In genomic region chr9:74110461-74110816, GRCm38 (mm10) we compare ENCODE assay signal across 10 mouse cellular contexts. TPM values are rescaled to one million over a fixed set of nuclear protein-coding genes. Genes with fewer than 3 reads are reported as not detected.
DNase-seq lines count a peak whose midpoint lies in the region; ATAC-seq and TF ChIP-seq lines count a peak whose summit lies in the region.
"Had no signal": no experiment of that assay in that cellular context is flagged by ENCODE, and none has a peak within 500 bp of the region (broad histone marks: within the 10 kb centered on the region; RNA-seq: fewer than 3 reads in every experiment).

No protein-coding gene starts in this region.

- no peaks in the 10 kb centered on the region for H3K9me3 ChIP-seq in heart, embryonic 16.5 days (replicated peaks; ENCODE audit: control insufficient read depth, low read length)
- no peaks in the 10 kb centered on the region for H3K9me3 ChIP-seq in intestine, embryonic 14.5 days (ENCODE audit: control insufficient read depth, low read length)
- no peaks in the 10 kb centered on the region for H3K9me3 ChIP-seq in midbrain, postnatal 0 days (ENCODE audit: low read length)

- no peak for TF ChIP-seq CTCF in midbrain, postnatal 0 days (IDR thresholded peaks at IDR 0.05)

- no peak overlapping the region for H3K27ac ChIP-seq in heart, embryonic 16.5 days (ENCODE audit: low read length)
- H3K27ac ChIP-seq in intestine, embryonic 14.5 days (ENCODE audit: low read depth), result no peak overlapping the region
- H3K27ac ChIP-seq in midbrain, postnatal 0 days (ENCODE audit: low read depth, low read length), result no peak overlapping the region
- H3K27ac ChIP-seq: layer of hippocampus, adult 2 months had no signal

- H3K9ac ChIP-seq in heart, embryonic 16.5 days (ENCODE audit: low read length), result peak overlapping the region; percentile 41
- peak overlapping the region; percentile 25; the same call in 1 of the 2 replicates for H3K9ac ChIP-seq in intestine, embryonic 14.5 days (ENCODE audit: low read length)
- H3K9ac ChIP-seq in midbrain, postnatal 0 days (replicated peaks; ENCODE audit: low read length, poor library complexity, severe bottlenecking), result no peak overlapping the region

- WGBS in heart, embryonic 16.5 days, result 1% methylated on average over 7 of the region's 7 CpGs
- WGBS in intestine, embryonic 14.5 days, result 1% methylated on average over 7 of the region's 7 CpGs
- 5% methylated on average over 7 of the region's 7 CpGs for WGBS in midbrain, postnatal 0 days

- peak overlapping the region; percentile 48 for H3K4me3 ChIP-seq in heart, embryonic 16.5 days (ENCODE audit: low read length)
- H3K4me3 ChIP-seq in intestine, embryonic 14.5 days (ENCODE audit: low read depth, low read length), result peak overlapping the region; percentile 28
- H3K4me3 ChIP-seq in midbrain, postnatal 0 days (ENCODE audit: low read depth, low read length), result no peak overlapping the region
- H3K4me3 ChIP-seq: layer of hippocampus, adult 2 months had no signal

- H3K36me3 ChIP-seq in heart, embryonic 16.5 days (ENCODE audit: control insufficient read depth, insufficient read depth), result no peaks in the 10 kb centered on the region
- H3K36me3 ChIP-seq in intestine, embryonic 14.5 days (ENCODE audit: control insufficient read depth, insufficient read depth, low read length), result no peaks in the 10 kb centered on the region
- no peaks in the 10 kb centered on the region for H3K36me3 ChIP-seq in midbrain, postnatal 0 days (ENCODE audit: insufficient read depth, low read length)

- peaks cover 3% of the 10 kb centered on the region; the same call in 1 of the 2 replicates for H3K4me1 ChIP-seq in heart, embryonic 16.5 days (ENCODE audit: control insufficient read depth, insufficient read depth, low read length)
- H3K4me1 ChIP-seq in intestine, embryonic 14.5 days (replicated peaks; ENCODE audit: control insufficient read depth, insufficient read depth, low read length), result 0 out of 2 replicates have a peak, but pooled peaks cover 4% of the 10 kb centered on the region
- H3K4me1 ChIP-seq in midbrain, postnatal 0 days (ENCODE audit: insufficient read depth, low read length), result no peaks in the 10 kb centered on the region

- H3K4me2 ChIP-seq in heart, embryonic 16.5 days (ENCODE audit: low read depth, low read length), result peak overlapping the region; percentile 67
- peak overlapping the region; percentile 61 for H3K4me2 ChIP-seq in intestine, embryonic 14.5 days (ENCODE audit: low read length)
- H3K4me2 ChIP-seq in midbrain, postnatal 0 days (ENCODE audit: low read depth, low read length, poor library complexity, severe bottlenecking), result peak overlapping the region; percentile 36

- no peak for ATAC-seq in heart, embryonic 16.5 days (replicated peaks; ENCODE audit: extremely low read depth, insufficient read depth, low FRiP score)
- ATAC-seq in intestine, embryonic 14.5 days (replicated peaks; ENCODE audit: low FRiP score, low TSS enrichment, low read depth), result 0 out of 2 replicates have a peak, but pooled peaks have one; percentile 27
- ATAC-seq in midbrain, postnatal 0 days (ENCODE audit: low FRiP score), result no peak
- ATAC-seq in granulocyte monocyte progenitor cell, adult 5-6 weeks (replicated peaks; ENCODE audit: poor library complexity, severe bottlenecking), result no peak

- H3K27me3 ChIP-seq in heart, embryonic 16.5 days (ENCODE audit: control insufficient read depth, insufficient read depth, low read length), result peaks cover 3% of the 10 kb centered on the region; the same call in 1 of the 2 replicates
- H3K27me3 ChIP-seq in intestine, embryonic 14.5 days (replicated peaks; ENCODE audit: control insufficient read depth, insufficient read depth, low read length), result no peaks in the 10 kb centered on the region
- H3K27me3 ChIP-seq in midbrain, postnatal 0 days (ENCODE audit: insufficient read depth, low read length), result peaks cover 4% of the 10 kb centered on the region; the same call in 1 of the 2 replicates

- DNase-seq in heart, adult 11 months, result no peak
- peak; percentile 10 for DNase-seq in embryo, embryonic 9.5 days (ENCODE audit: extremely low spot score)
- DNase-seq in intestine, embryonic 14.5 days (ENCODE audit: low spot score), result peak; percentile 62
- no peak for DNase-seq in midbrain, postnatal 0 days (ENCODE audit: low spot score)
- no peak for DNase-seq in ovary, adult 18-20 months (ENCODE audit: low spot score)
- no peak for DNase-seq in urinary bladder, postnatal 4 days (ENCODE audit: low spot score in 2 of 2)
- DNase-seq: right cerebral cortex, postnatal 14 days had no signal

RNA-seq across cellular contexts. Expression of gene Wdr72, which starts 0.3 kb away (rescaled TPM):
- 1.5 and 2.0 TPM in 2 replicates for polyA plus RNA-seq in heart, embryonic 16.5 days (2015; fragmentation: Nextera tagmentation; extraction: Ambion mirVana)
- polyA plus RNA-seq in intestine, embryonic 14.5 days (2014; fragmentation: Nextera tagmentation; extraction: Ambion mirVana), result 0.17 and 0.24 TPM in 2 replicates
- total RNA-seq in midbrain, postnatal 0 days (2014; rRNA removed), result 0.27 and 0.52 TPM in 2 replicates
- polyA plus RNA-seq in midbrain, postnatal 0 days (2015; fragmentation: Nextera tagmentation; extraction: Ambion mirVana), result 0.32 and 0.42 TPM in 2 replicates
- total RNA-seq in granulocyte monocyte progenitor cell, adult 5-6 weeks (2014; fragmentation: Nextera tagmentation), result not detected in 2 replicates
- total RNA-seq in granulocyte monocyte progenitor cell, adult 5-6 weeks (2017), result not detected in 2 replicates
- total RNA-seq: layer of hippocampus, adult 2 months had no signal

Comparison
In these comparisons a context has a peak if more than half of its experiments do, and no peak if none do; other contexts are left out.
1. DNase-seq: peak in embryo, embryonic 9.5 days (single experiment) and intestine, embryonic 14.5 days (single experiment); none in heart, adult 11 months (single experiment), midbrain, postnatal 0 days (single experiment), ovary, adult 18-20 months (single experiment) and urinary bladder, postnatal 4 days (0 of 2).
2. Peak in every context shown above with its lines, with median percentiles within 50 percentile points of each other: H3K4me2 ChIP-seq.